Mouse (Mus musculus) limb, embryonic 10.5 days (tissue): ENCODE measurements around the gene Arhgap17. TPM values are rescaled to one million over a fixed set of nuclear protein-coding genes. Genes with fewer than 3 reads are reported as not detected.

Experiments
- DNase-seq: peaks from one replicate; pipeline ENCODE4 v3.0.0-alpha.2; 2017; ENCODE audit warnings: low spot score
- H3K27ac ChIP-seq: fragments of 300-500 bp; sonication (generic); 2 replicates; pipeline ENCODE4 v1.5.1; 2016; ENCODE audit warnings: mild to moderate bottlenecking
- H3K27me3 ChIP-seq: fragments of 300-500 bp; sonication (generic); 2 replicates; pipeline ENCODE4 v1.6.1; 2016; ENCODE audit warnings: low read depth, mild to moderate bottlenecking; ENCODE audit not compliant: poor library complexity, severe bottlenecking
- H3K36me3 ChIP-seq: fragments of 300-500 bp; sonication (generic); 2 replicates; pipeline ENCODE4 v1.6.1; 2016; ENCODE audit warnings: mild to moderate bottlenecking, moderate library complexity
- H3K4me1 ChIP-seq: fragments of 300-500 bp; sonication (generic); 2 replicates; pipeline ENCODE4 v1.6.1; 2016
- H3K4me3 ChIP-seq: fragments of 300-500 bp; sonication (generic); 2 replicates; pipeline ENCODE4 v1.5.1; 2016; ENCODE audit warnings: mild to moderate bottlenecking, moderate library complexity
- H3K9me3 ChIP-seq: fragments of 300-500 bp; sonication (generic); replicated peaks from 2 replicates; pipeline ENCODE4 v1.6.1; 2016; ENCODE audit warnings: mild to moderate bottlenecking
- WGBS: fragments of 180-500 bp; shearing (Covaris S2); methylation state at CpG from one replicate; pipeline ENCODE4 v1.1.7; 2016; 5-methylcytosine and 5-hydroxymethylcytosine counted together
- polyA plus RNA-seq: library from polyadenylated mRNA; unstranded; fragments of >200 nt; fragmentation: Nextera tagmentation; extraction: Ambion mirVana; gene quantifications from 2 replicates; pipeline ENCODE4 v1.2.1, GENCODE M21; 2016

Arhgap17 gene
- polyA plus RNA-seq, 1 experiment from 2014 or later, result 31.5 TPM

GRCm38 (mm10) chr7:123366806-123367205, 2.9 kb downstream of the Arhgap17 start:
- no peaks in the 10 kb centered on the region for H3K27me3 ChIP-seq
- H3K27ac ChIP-seq, result no peak overlapping the region
- no peaks in the 10 kb centered on the region for H3K9me3 ChIP-seq
- 85% methylated on average over 8 of the region's 8 CpGs for WGBS
- no peak for DNase-seq
- H3K4me3 ChIP-seq, result no peak overlapping the region
- H3K36me3 ChIP-seq, result peaks cover 4% of the 10 kb centered on the region; the same call in 1 of the 2 replicates
- peaks cover 38% of the 10 kb centered on the region for H3K4me1 ChIP-seq

- 94% methylated on average over 7 of the region's 7 CpGs for WGBS
- H3K4me3 ChIP-seq, result no peak overlapping the region
- peaks cover 37% of the 10 kb centered on the region for H3K4me1 ChIP-seq
- H3K27me3 ChIP-seq, result no peaks in the 10 kb centered on the region
- peaks cover 4% of the 10 kb centered on the region; the same call in 1 of the 2 replicates for H3K36me3 ChIP-seq
- no peak for DNase-seq
- no peak overlapping the region for H3K27ac ChIP-seq
- H3K9me3 ChIP-seq, result no peaks in the 10 kb centered on the region
Measured at GRCm38 (mm10) chr7:123365876-123366741, 3.6 kb downstream of the Arhgap17 start.

- 94% methylated on average over 8 of the region's 8 CpGs for WGBS
- no peak for DNase-seq
- Histone ChIP-seq H3K36me3 (peaks cover 4% of the 10 kb centered on the region; the same call in 1 of the 2 replicates), H3K27me3 (no peaks in the 10 kb centered on the region), H3K9me3 (no peaks in the 10 kb centered on the region), H3K4me3 (no peak overlapping the region), H3K4me1 (peaks cover 31% of the 10 kb centered on the region), H3K27ac (no peak overlapping the region)
Measured at GRCm38 (mm10) chr7:123363971-123364370, 5.7 kb downstream of the Arhgap17 start.

GRCm38 (mm10) chr7:123362806-123363205, 6.9 kb downstream of the Arhgap17 start:
- H3K27ac ChIP-seq, result no peak overlapping the region
- H3K4me3 ChIP-seq, result no peak overlapping the region
- peaks cover 19% of the 10 kb centered on the region for H3K4me1 ChIP-seq
- DNase-seq, result no peak
- H3K27me3 ChIP-seq, result no peaks in the 10 kb centered on the region
- peaks cover 7% of the 10 kb centered on the region; the same call in 1 of the 2 replicates for H3K36me3 ChIP-seq
- WGBS, result 97% methylated on average over 3 of the region's 3 CpGs
- no peaks in the 10 kb centered on the region for H3K9me3 ChIP-seq

GRCm38 (mm10) chr7:123361229-123361980, 8.3 kb downstream of the Arhgap17 start:
- Histone ChIP-seq H3K27ac (no peak overlapping the region), H3K4me1 (peaks cover 5% of the 10 kb centered on the region), H3K9me3 (no peaks in the 10 kb centered on the region), H3K27me3 (no peaks in the 10 kb centered on the region), H3K4me3 (no peak overlapping the region), H3K36me3 (peaks cover 12% of the 10 kb centered on the region; the same call in 1 of the 2 replicates)
- DNase-seq, result no peak
- WGBS, result 89% methylated on average over 7 of the region's 7 CpGs

GRCm38 (mm10) chr7:123360185-123360584, 9.5 kb downstream of the Arhgap17 start:
- WGBS, result 82% methylated on average over 5 of the region's 5 CpGs
- H3K27ac ChIP-seq, result no peak overlapping the region
- H3K4me3 ChIP-seq, result no peak overlapping the region
- H3K36me3 ChIP-seq, result 0 out of 2 replicates have a peak, but pooled peaks cover 8% of the 10 kb centered on the region
- no peaks in the 10 kb centered on the region for H3K27me3 ChIP-seq
- H3K9me3 ChIP-seq, result no peaks in the 10 kb centered on the region
- H3K4me1 ChIP-seq, result 0 out of 2 replicates have a peak, but pooled peaks cover 2% of the 10 kb centered on the region
- no peak for DNase-seq

GRCm38 (mm10) chr7:123359101-123359500, 10.6 kb downstream of the Arhgap17 start:
- H3K36me3 ChIP-seq, result 0 out of 2 replicates have a peak, but pooled peaks cover 8% of the 10 kb centered on the region
- no peaks in the 10 kb centered on the region for H3K27me3 ChIP-seq
- H3K4me1 ChIP-seq, result 0 out of 2 replicates have a peak, but pooled peaks cover 2% of the 10 kb centered on the region
- no peak overlapping the region for H3K4me3 ChIP-seq
- no peak for DNase-seq
- 89% methylated on average over 7 of the region's 7 CpGs for WGBS
- no peak overlapping the region for H3K27ac ChIP-seq
- H3K9me3 ChIP-seq, result no peaks in the 10 kb centered on the region

GRCm38 (mm10) chr7:123356158-123356557, 13.6 kb downstream of the Arhgap17 start:
- no peak for DNase-seq
- Histone ChIP-seq H3K9me3 (no peaks in the 10 kb centered on the region), H3K4me1 (0 out of 2 replicates have a peak, but pooled peaks cover 2% of the 10 kb centered on the region), H3K27me3 (no peaks in the 10 kb centered on the region), H3K4me3 (no peak overlapping the region), H3K27ac (no peak overlapping the region), H3K36me3 (0 out of 2 replicates have a peak, but pooled peaks cover 8% of the 10 kb centered on the region)
- 82% methylated on average over 3 of the region's 3 CpGs for WGBS

GRCm38 (mm10) chr7:123354851-123355250, 14.9 kb downstream of the Arhgap17 start:
- 0 out of 2 replicates have a peak, but pooled peaks cover 8% of the 10 kb centered on the region for H3K36me3 ChIP-seq
- no peaks in the 10 kb centered on the region for H3K9me3 ChIP-seq
- no peaks in the 10 kb centered on the region for H3K27me3 ChIP-seq
- H3K27ac ChIP-seq, result no peak overlapping the region
- H3K4me3 ChIP-seq, result no peak overlapping the region
- DNase-seq, result no peak
- WGBS, result 97% methylated on average over 2 of the region's 2 CpGs
- H3K4me1 ChIP-seq, result 0 out of 2 replicates have a peak, but pooled peaks cover 2% of the 10 kb centered on the region

- Histone ChIP-seq H3K4me3 (no peak overlapping the region), H3K36me3 (0 out of 2 replicates have a peak, but pooled peaks cover 8% of the 10 kb centered on the region), H3K27ac (no peak overlapping the region), H3K4me1 (0 out of 2 replicates have a peak, but pooled peaks cover 2% of the 10 kb centered on the region), H3K27me3 (no peaks in the 10 kb centered on the region), H3K9me3 (no peaks in the 10 kb centered on the region)
- 85% methylated on average over 5 of the region's 5 CpGs for WGBS
- no peak for DNase-seq
Measured at GRCm38 (mm10) chr7:123354392-123354791, 15.3 kb downstream of the Arhgap17 start.

- DNase-seq, result no peak
- Histone ChIP-seq H3K4me3 (no peak overlapping the region), H3K4me1 (0 out of 2 replicates have a peak, but pooled peaks cover 2% of the 10 kb centered on the region), H3K27me3 (no peaks in the 10 kb centered on the region), H3K9me3 (no peaks in the 10 kb centered on the region), H3K27ac (no peak overlapping the region), H3K36me3 (0 out of 2 replicates have a peak, but pooled peaks cover 8% of the 10 kb centered on the region)
- WGBS, result 85% methylated on average over 5 of the region's 5 CpGs
Measured at GRCm38 (mm10) chr7:123353879-123354278, 15.8 kb downstream of the Arhgap17 start.

- 92% methylated on average over 4 of the region's 4 CpGs for WGBS
- no peaks in the 10 kb centered on the region for H3K27me3 ChIP-seq
- H3K4me1 ChIP-seq, result 0 out of 2 replicates have a peak, but pooled peaks cover 2% of the 10 kb centered on the region
- 0 out of 2 replicates have a peak, but pooled peaks cover 8% of the 10 kb centered on the region for H3K36me3 ChIP-seq
- H3K27ac ChIP-seq, result no peak overlapping the region
- no peak overlapping the region for H3K4me3 ChIP-seq
- no peak for DNase-seq
- H3K9me3 ChIP-seq, result no peaks in the 10 kb centered on the region
Measured at GRCm38 (mm10) chr7:123353081-123353480, 16.6 kb downstream of the Arhgap17 start.
